Mouse (Mus musculus) gastrocnemius, adult 2 months (tissue): ENCODE measurements around the gene Olfr118. TPM values are rescaled to one million over a fixed set of nuclear protein-coding genes. Genes with fewer than 3 reads are reported as not detected.
"Not testable (repeated sequence)": the region's sequence is repeated elsewhere in the genome, so short reads cannot be mapped to it uniquely, and the experiment has no call there.

Source experiments
- DNase-seq: peaks from one replicate; pipeline ENCODE4 v3.0.0; 2022
- H3K27ac ChIP-seq: fragments of 200-600 bp; 2 replicates; pipeline ENCODE4 v1.8.1; 2022; ENCODE audit warnings: mild to moderate bottlenecking
- H3K4me3 ChIP-seq: fragments of 200-600 bp; 2 replicates; pipeline ENCODE4 v1.8.1; 2022; ENCODE audit warnings: mild to moderate bottlenecking, moderate library complexity
- CTCF ChIP-seq: fragments of 200-600 bp; IDR thresholded peaks from 2 replicates; pipeline ENCODE4 v1.8.1; 2022; ENCODE audit warnings: antibody characterized with exemption, mild to moderate bottlenecking, moderate library complexity
- intact Hi-C: fragments of 180-260 bp; cut with DNase I; formaldehyde crosslinking; loops from one replicate; pipeline ENCODE4 v1.15.1; 2025
- long read RNA-seq, 2 experiments: library from polyadenylated mRNA; stranded (forward); transcript quantifications; one replicate each; pipeline ENCODE4 v2.0.0; 2021
- total RNA-seq, 2 experiments: library from RNA; stranded (reverse); gene quantifications; 2 replicates each; pipeline ENCODE4 v1.2.3; 2021

Gene Olfr118
- not detected for total RNA-seq
- long read RNA-seq, experiment 1, result 0 reads
- long read RNA-seq, experiment 2, result 0 reads

DNA sequence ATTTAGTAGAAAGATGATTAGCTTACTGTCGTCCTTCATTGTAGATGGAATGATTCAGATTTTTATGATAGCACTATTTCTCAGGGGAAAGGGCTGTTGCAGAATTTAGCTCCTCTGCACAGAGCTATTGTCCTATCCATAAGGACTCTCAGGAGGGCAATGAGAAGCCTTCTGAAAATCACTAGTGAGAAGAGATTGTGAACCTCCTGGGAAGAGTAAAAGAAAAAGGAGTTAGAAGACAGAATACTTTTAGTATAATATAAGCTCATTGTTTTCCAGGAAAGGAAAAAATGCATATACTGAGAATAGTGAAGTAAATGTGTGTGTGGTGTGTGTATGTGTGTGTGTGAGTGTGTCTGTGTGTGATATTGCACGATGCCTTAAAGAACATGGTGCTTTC, at the start of gene Olfr118:
Gene Olfr118 (plus strand): TSS at position 301 of the 400 bp plus-strand sequence.
- Histone ChIP-seq H3K4me3 (no peak within 1 kb of the TSS), H3K27ac (no peak within 1 kb of the TSS)
- intact Hi-C loops, result no loop called here
- no peak for TF ChIP-seq CTCF
- DNase-seq, result no peak

DNA sequence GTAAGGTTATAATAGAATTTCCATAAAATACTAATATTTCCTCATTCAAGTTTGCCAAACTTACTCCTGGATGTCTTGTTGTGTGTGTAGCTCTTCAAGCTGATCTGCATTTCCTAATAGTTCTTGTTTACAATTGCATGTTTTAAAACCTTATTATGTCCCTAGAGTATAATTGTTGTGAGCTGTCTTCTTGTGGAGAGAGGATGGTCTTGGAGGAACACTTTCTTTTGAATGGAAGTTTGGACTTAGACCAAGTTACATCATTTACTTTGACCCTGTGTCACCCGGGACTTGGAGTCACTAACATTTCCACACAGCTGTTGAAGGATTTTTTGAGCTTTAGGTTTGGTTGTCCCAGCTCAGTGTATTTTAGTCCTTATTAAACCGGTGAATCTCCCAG, 39.8 kb upstream of the Olfr118 start, which contains the start of the genes Olfr115 and Olfr116:
Gene Olfr115 (minus strand): TSS at position 101 of the 400 bp plus-strand sequence.
Gene Olfr116 (minus strand): TSS at position 191 of the 400 bp plus-strand sequence.
- no peak within 1 kb of the TSS for H3K4me3 ChIP-seq

DNA sequence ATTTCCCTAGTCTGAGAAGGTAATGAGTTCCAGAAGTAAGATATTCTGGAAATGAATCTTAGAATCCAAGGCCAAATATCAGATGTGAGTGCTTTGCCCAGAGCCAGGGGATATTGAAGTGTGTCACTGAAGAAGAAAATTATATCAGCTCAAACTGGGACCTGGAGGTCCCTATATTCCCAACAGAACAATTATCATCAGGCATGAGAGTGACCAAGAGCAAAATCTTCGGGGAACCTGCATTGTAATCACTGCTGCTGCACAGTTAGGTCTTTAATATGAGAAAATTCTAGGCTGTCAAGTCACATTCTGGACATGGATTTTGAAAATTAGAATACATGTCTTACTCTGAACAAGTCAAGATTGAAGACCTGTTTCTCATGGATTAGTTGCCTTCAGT, 3.1 kb upstream of the Olfr118 start, which contains the start of gene Olfr117:
Gene Olfr117 (minus strand): TSS at position 101 of the 400 bp plus-strand sequence.
- no peak within 1 kb of the TSS for H3K4me3 ChIP-seq
- intact Hi-C loops, result no loop called here
- DNase-seq, result no peak
- H3K27ac ChIP-seq, result no peak within 1 kb of the TSS
- no peak for TF ChIP-seq CTCF

More for the DNA sequence above, 39.8 kb upstream of the Olfr118 start, which contains the start of the genes Olfr115 and Olfr116:
- no peak for DNase-seq
- TF ChIP-seq CTCF, result no peak
- no peak within 1 kb of the TSS for H3K27ac ChIP-seq
- intact Hi-C loops, result no loop called here

DNA sequence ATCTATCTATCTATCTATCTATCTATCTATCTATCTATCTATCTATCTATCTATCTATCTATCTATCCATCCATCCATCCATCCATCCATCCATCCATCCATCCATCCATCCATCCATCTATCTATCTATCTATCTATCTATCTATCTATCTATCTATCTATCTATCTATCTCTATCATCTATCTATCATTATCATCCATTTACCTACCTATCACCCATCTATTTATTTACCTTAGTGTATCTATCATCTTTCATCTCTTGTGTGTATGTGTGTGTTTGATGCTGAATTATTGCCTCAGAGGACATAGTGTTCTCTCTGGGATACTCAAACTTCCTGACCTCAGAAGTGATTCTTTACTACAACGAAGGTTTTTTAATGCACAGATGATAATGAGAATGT, 29.5 kb downstream of the Olfr118 start, which contains the start of gene Olfr119:
Gene Olfr119 (plus strand): TSS at position 301 of the 400 bp plus-strand sequence.
- intact Hi-C loops, H3K27ac ChIP-seq, DNase-seq, H3K4me3 ChIP-seq: not testable (repeated sequence)

DNA sequence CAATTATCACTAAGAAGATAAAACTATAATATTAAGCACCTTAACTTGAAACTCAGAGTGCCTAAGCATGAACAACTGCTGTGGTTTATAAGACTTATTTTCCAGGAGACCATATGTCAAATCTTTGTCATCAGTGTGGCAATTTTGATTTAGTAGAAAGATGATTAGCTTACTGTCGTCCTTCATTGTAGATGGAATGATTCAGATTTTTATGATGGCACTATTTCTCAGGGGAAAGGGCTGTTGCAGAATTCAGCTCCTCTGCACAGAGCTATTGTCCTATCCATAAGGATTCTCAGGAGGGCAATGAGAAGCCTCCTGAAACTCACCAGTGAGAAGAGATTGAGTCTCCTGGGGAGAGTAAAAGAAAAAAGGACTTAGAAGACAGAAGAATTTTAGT, 54.7 kb downstream of the Olfr118 start, which contains the start of gene Olfr120:
Gene Olfr120 (plus strand): TSS at position 301 of the 400 bp plus-strand sequence.
- Histone ChIP-seq H3K27ac (no peak within 1 kb of the TSS), H3K4me3 (no peak within 1 kb of the TSS)
- no peak for DNase-seq
- no peak for TF ChIP-seq CTCF
- intact Hi-C loops, result no loop called here

Other genes starting within 250 kb of the Olfr118 start
- gene Olfr108, start 221.5 kb upstream of the Olfr118 start, total RNA-seq, result not detected
- gene Olfr109, start 208.1 kb upstream of the Olfr118 start, total RNA-seq, result not detected
- gene H2-M2, start 183.4 kb upstream of the Olfr118 start, total RNA-seq, result not detected
- not detected for gene Olfr110, start 174.5 kb upstream of the Olfr118 start, total RNA-seq
- not detected for gene Olfr111, start 159.0 kb upstream of the Olfr118 start, total RNA-seq
- not detected for gene Olfr112, start 97.5 kb upstream of the Olfr118 start, total RNA-seq
- gene Olfr113, start 89.3 kb upstream of the Olfr118 start, total RNA-seq, result not detected
- gene Olfr114, start 74.2 kb upstream of the Olfr118 start, total RNA-seq, result not detected
- gene Olfr115, start 39.9 kb upstream of the Olfr118 start, total RNA-seq, result not detected
- gene Olfr116, start 39.8 kb upstream of the Olfr118 start, total RNA-seq, result not detected
- not detected for gene Olfr117, start 3.2 kb upstream of the Olfr118 start, total RNA-seq
- gene Olfr119, start 29.6 kb downstream of the Olfr118 start, total RNA-seq, result not detected
- not detected for gene Olfr120, start 54.8 kb downstream of the Olfr118 start, total RNA-seq
- not detected for gene Olfr121, start 81.9 kb downstream of the Olfr118 start, total RNA-seq
- gene Olfr122, start 101.6 kb downstream of the Olfr118 start, total RNA-seq, result not detected
- not detected for gene Olfr123, start 126.5 kb downstream of the Olfr118 start, total RNA-seq
- not detected for gene Olfr124, start 132.9 kb downstream of the Olfr118 start, total RNA-seq
- gene Olfr125, start 166.0 kb downstream of the Olfr118 start, total RNA-seq, result not detected
- gene Olfr126, start 180.5 kb downstream of the Olfr118 start, total RNA-seq, result not detected
- gene Olfr127, start 233.4 kb downstream of the Olfr118 start, total RNA-seq, result not detected